Mouse (Mus musculus): ENCODE measurements around the gene Dapk2. TPM values are rescaled to one million over a fixed set of nuclear protein-coding genes. Genes with fewer than 3 reads are reported as not detected.

Dapk2 gene
- polyA plus RNA-seq, 1 experiment from 2014 or later: 16.9 TPM

- Histone ChIP-seq H3K9me3 (ENCODE audit: control insufficient read depth) (no peaks in the 10 kb centered on the region), H3K4me2 (replicated peaks; ENCODE audit: low read depth) (no peak overlapping the region), H3K4me1 (replicated peaks; ENCODE audit: control insufficient read depth, insufficient read depth, low read length) (no peaks in the 10 kb centered on the region), H3K27me3 (replicated peaks; ENCODE audit: control insufficient read depth, insufficient read depth, low read length) (no peaks in the 10 kb centered on the region), H3K4me3 (ENCODE audit: low read depth, low read length) (no peak overlapping the region), H3K27ac (ENCODE audit: low read depth, low read length) (no peak overlapping the region), H3K36me3 (ENCODE audit: control insufficient read depth, insufficient read depth) (no peaks in the 10 kb centered on the region), H3K9ac (ENCODE audit: low read depth, low read length) (no peak overlapping the region)
- no peak for TF ChIP-seq CTCF (IDR thresholded peaks at IDR 0.05; ENCODE audit: low read depth)
- ATAC-seq: no peak
- WGBS: 91% methylated on average over 2 of the region's 2 CpGs
These were observed 132.7 kb downstream of the Dapk2 start for GRCm38 (mm10) chr9:66290727-66291126.

DNA sequence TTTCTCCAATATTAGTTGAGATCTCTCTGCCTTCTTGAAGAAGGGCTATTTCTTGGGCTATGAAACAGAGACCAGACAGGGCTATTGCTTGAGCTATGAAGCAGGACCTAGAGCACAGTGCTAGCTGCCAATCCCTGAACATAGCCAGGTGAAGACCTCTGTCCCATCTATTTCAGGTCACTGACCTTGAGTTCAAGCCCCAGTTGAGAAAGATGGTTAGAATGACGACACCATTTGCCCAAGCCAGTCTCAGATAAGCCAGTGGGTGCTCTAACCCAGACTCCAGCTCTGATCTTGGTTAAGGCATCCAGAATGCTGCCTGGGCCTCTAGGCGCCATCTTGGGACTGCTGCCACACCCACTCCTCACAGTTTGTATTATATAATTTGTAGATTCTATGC lies 135.3 kb downstream of the Dapk2 start:
- ATAC-seq: no peak
- Histone ChIP-seq H3K4me3 (ENCODE audit: low read depth, low read length) (no peak overlapping the region), H3K4me2 (replicated peaks; ENCODE audit: low read depth) (no peak overlapping the region), H3K27me3 (replicated peaks; ENCODE audit: control insufficient read depth, insufficient read depth, low read length) (no peaks in the 10 kb centered on the region), H3K9ac (ENCODE audit: low read depth, low read length) (no peak overlapping the region), H3K27ac (ENCODE audit: low read depth, low read length) (no peak overlapping the region), H3K9me3 (ENCODE audit: control insufficient read depth) (no peaks in the 10 kb centered on the region), H3K4me1 (replicated peaks; ENCODE audit: control insufficient read depth, insufficient read depth, low read length) (no peaks in the 10 kb centered on the region), H3K36me3 (ENCODE audit: control insufficient read depth, insufficient read depth) (no peaks in the 10 kb centered on the region)
- no peak for TF ChIP-seq CTCF (IDR thresholded peaks at IDR 0.05; ENCODE audit: low read depth)
- 89% methylated on average over 2 of the region's 2 CpGs for WGBS

- Histone ChIP-seq H3K4me1 (replicated peaks; ENCODE audit: control insufficient read depth, insufficient read depth, low read length) (no peaks in the 10 kb centered on the region), H3K27me3 (replicated peaks; ENCODE audit: control insufficient read depth, insufficient read depth, low read length) (no peaks in the 10 kb centered on the region), H3K27ac (ENCODE audit: low read depth, low read length) (no peak overlapping the region), H3K9ac (ENCODE audit: low read depth, low read length) (no peak overlapping the region), H3K36me3 (ENCODE audit: control insufficient read depth, insufficient read depth) (no peaks in the 10 kb centered on the region), H3K9me3 (ENCODE audit: control insufficient read depth) (no peaks in the 10 kb centered on the region), H3K4me2 (replicated peaks; ENCODE audit: low read depth) (no peak overlapping the region), H3K4me3 (ENCODE audit: low read depth, low read length) (no peak overlapping the region)
- TF ChIP-seq CTCF (IDR thresholded peaks at IDR 0.05; ENCODE audit: low read depth): no peak
- ATAC-seq: no peak
- WGBS: 94% methylated on average over 1 of the region's 1 CpGs
These were observed 136.2 kb downstream of the Dapk2 start for GRCm38 (mm10) chr9:66294227-66294626.

GRCm38 (mm10) chr9:66294980-66295410 lies 137.0 kb downstream of the Dapk2 start:
- Histone ChIP-seq H3K4me3 (ENCODE audit: low read depth, low read length) (no peak overlapping the region), H3K9me3 (ENCODE audit: control insufficient read depth) (no peaks in the 10 kb centered on the region), H3K27ac (ENCODE audit: low read depth, low read length) (no peak overlapping the region), H3K4me2 (replicated peaks; ENCODE audit: low read depth) (no peak overlapping the region), H3K9ac (ENCODE audit: low read depth, low read length) (no peak overlapping the region), H3K4me1 (replicated peaks; ENCODE audit: control insufficient read depth, insufficient read depth, low read length) (no peaks in the 10 kb centered on the region), H3K36me3 (ENCODE audit: control insufficient read depth, insufficient read depth) (no peaks in the 10 kb centered on the region), H3K27me3 (replicated peaks; ENCODE audit: control insufficient read depth, insufficient read depth, low read length) (no peaks in the 10 kb centered on the region)
- 16% methylated on average over 3 of the region's 3 CpGs for WGBS
- no peak for TF ChIP-seq CTCF (IDR thresholded peaks at IDR 0.05; ENCODE audit: low read depth)
- ATAC-seq: no peak

GRCm38 (mm10) chr9:66295577-66296120 lies 137.6 kb downstream of the Dapk2 start:
- H3K27me3 ChIP-seq (replicated peaks; ENCODE audit: control insufficient read depth, insufficient read depth, low read length): no peaks in the 10 kb centered on the region
- H3K36me3 ChIP-seq (ENCODE audit: control insufficient read depth, insufficient read depth): no peaks in the 10 kb centered on the region
- H3K4me2 ChIP-seq (replicated peaks; ENCODE audit: low read depth): no peak overlapping the region
- no peaks in the 10 kb centered on the region for H3K4me1 ChIP-seq (replicated peaks; ENCODE audit: control insufficient read depth, insufficient read depth, low read length)
- no peak overlapping the region for H3K9ac ChIP-seq (ENCODE audit: low read depth, low read length)
- no peak overlapping the region for H3K27ac ChIP-seq (ENCODE audit: low read depth, low read length)
- ATAC-seq: no peak
- H3K4me3 ChIP-seq (ENCODE audit: low read depth, low read length): no peak overlapping the region
- 74% methylated on average over 6 of the region's 6 CpGs for WGBS
- H3K9me3 ChIP-seq (ENCODE audit: control insufficient read depth): no peaks in the 10 kb centered on the region
- no peak for TF ChIP-seq CTCF (IDR thresholded peaks at IDR 0.05; ENCODE audit: low read depth)

DNA sequence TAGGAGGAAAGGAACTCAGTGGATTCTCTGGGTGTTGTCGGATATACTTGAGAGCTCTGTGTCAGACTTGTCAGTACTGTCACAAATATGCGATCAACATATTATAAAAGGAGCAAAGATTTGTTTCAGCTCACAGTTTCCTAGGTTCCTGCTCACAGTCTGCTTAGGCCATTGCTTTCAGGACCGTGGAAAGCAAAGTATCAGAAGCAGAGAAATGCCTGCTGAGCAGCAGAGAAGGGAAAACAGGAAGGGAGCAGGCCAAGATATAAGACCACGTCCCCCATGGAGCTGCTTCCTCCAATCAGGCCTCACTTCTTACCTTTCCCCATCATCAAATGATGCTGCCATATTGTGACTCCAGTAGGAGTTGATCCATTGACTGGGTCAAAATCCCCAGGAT lies 140.8 kb downstream of the Dapk2 start:
- no peaks in the 10 kb centered on the region for H3K36me3 ChIP-seq (ENCODE audit: control insufficient read depth, insufficient read depth)
- 84% methylated on average over 4 of the region's 4 CpGs for WGBS
- H3K9me3 ChIP-seq (ENCODE audit: control insufficient read depth): no peaks in the 10 kb centered on the region
- H3K4me1 ChIP-seq (replicated peaks; ENCODE audit: control insufficient read depth, insufficient read depth, low read length): no peaks in the 10 kb centered on the region
- no peak overlapping the region for H3K4me3 ChIP-seq (ENCODE audit: low read depth, low read length)
- no peak for ATAC-seq
- no peak for TF ChIP-seq CTCF (IDR thresholded peaks at IDR 0.05; ENCODE audit: low read depth)
- no peak overlapping the region for H3K9ac ChIP-seq (ENCODE audit: low read depth, low read length)
- H3K27me3 ChIP-seq (replicated peaks; ENCODE audit: control insufficient read depth, insufficient read depth, low read length): no peaks in the 10 kb centered on the region
- H3K27ac ChIP-seq (ENCODE audit: low read depth, low read length): no peak overlapping the region
- no peak overlapping the region for H3K4me2 ChIP-seq (replicated peaks; ENCODE audit: low read depth)

Data from intestine, postnatal 0 days (tissue).